Mouse (Mus musculus): Measurements from ENCODE around the gene Cobll1. TPM values are rescaled to one million over a fixed set of nuclear protein-coding genes. Genes with fewer than 3 reads are reported as not detected.

The Cobll1 gene
- total RNA-seq, 1 experiment: 2.2 TPM

DNA sequence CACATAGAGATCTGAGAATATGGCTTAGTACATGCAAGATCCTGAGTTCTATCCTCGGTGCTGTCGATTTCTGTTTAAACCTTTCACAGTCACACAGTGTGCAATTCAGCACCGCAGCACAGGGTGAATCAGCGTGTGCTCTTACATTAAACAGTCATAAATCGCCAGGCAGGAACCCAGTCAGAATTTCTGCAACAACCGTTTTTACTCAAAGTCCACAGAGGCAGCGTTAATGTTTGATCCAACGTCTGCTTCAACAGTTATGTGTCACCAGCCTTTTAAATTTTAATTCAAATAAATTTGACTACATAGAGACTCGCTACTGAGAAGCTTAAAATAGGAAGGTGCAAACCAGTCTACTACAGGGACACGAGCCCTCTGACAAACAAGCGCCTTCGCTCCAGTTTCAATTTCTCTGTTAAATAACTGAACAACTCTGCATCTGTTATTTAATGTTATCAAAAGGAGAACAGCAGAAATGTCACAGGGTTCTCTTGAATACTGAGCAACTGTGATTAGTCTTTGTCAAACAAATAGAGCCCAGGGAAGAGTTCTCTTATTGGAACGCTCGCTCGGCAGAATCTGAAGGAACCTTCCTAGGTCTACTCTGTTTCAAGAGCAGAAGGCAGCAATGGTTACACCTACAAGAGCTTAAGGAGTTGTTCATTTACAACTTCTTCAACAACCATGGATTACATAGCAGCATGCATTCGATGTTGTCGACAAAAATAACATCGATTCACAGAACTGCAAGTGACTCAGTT lies 68.3 kb downstream of the Cobll1 start:
- no peak overlapping the region for H3K9ac ChIP-seq (ENCODE audit: insufficient read depth, low read depth, low read length, poor library complexity, severe bottlenecking)
- H3K36me3 ChIP-seq (ENCODE audit: control insufficient read depth, insufficient read depth, low read length, poor library complexity, severe bottlenecking): no peaks in the 10 kb centered on the region
- H3K4me3 ChIP-seq (ENCODE audit: insufficient read depth in 1 of 2, low read depth in 1 of 2, low read length in 2 of 2, poor library complexity in 1 of 2, severe bottlenecking in 1 of 2): no peak overlapping the region
- DNase-seq (ENCODE audit: low read depth, low spot score): no peak
- H3K4me1 ChIP-seq (ENCODE audit: control insufficient read depth in 2 of 2, insufficient read depth in 2 of 2, low read length in 2 of 2, poor library complexity in 1 of 2): no peaks in the 10 kb centered on the region
- H3K9me3 ChIP-seq (ENCODE audit: control insufficient read depth, insufficient read depth, low read depth, low read length): no peaks in the 10 kb centered on the region
- H3K27ac ChIP-seq (ENCODE audit: insufficient read depth, low read depth, low read length, poor library complexity, severe bottlenecking): no peak overlapping the region
- in situ Hi-C loops (cut with MboI; ENCODE audit: low sequenced_read_pairs in 2 of 2, unreplicated experiment in 2 of 2): no loop called here
- TF ChIP-seq CHD2 (IDR thresholded peaks at IDR 0.05; ENCODE audit: low read depth, low read length) (no peak), HCFC1 (IDR thresholded peaks at IDR 0.05; ENCODE audit: borderline replicate concordance, insufficient read depth, low read length) (no peak), ZNF384 (IDR thresholded peaks at IDR 0.05; ENCODE audit: low read depth, low read length) (no peak), MAFK (IDR thresholded peaks at IDR 0.05; ENCODE audit: insufficient read depth, low read depth, low read length) (no peak)

GRCm38 (mm10) chr2:65170256-65170655 lies 68.9 kb downstream of the Cobll1 start:
- no peaks in the 10 kb centered on the region for H3K9me3 ChIP-seq (ENCODE audit: control insufficient read depth, insufficient read depth, low read depth, low read length)
- H3K27ac ChIP-seq (ENCODE audit: insufficient read depth, low read depth, low read length, poor library complexity, severe bottlenecking): no peak overlapping the region
- H3K36me3 ChIP-seq (ENCODE audit: control insufficient read depth, insufficient read depth, low read length, poor library complexity, severe bottlenecking): no peaks in the 10 kb centered on the region
- H3K4me3 ChIP-seq (ENCODE audit: insufficient read depth in 1 of 2, low read depth in 1 of 2, low read length in 2 of 2, poor library complexity in 1 of 2, severe bottlenecking in 1 of 2): no peak overlapping the region
- H3K4me1 ChIP-seq (ENCODE audit: control insufficient read depth in 2 of 2, insufficient read depth in 2 of 2, low read length in 2 of 2, poor library complexity in 1 of 2): no peaks in the 10 kb centered on the region
- in situ Hi-C loops (cut with MboI; ENCODE audit: low sequenced_read_pairs in 2 of 2, unreplicated experiment in 2 of 2): no loop called here
- no peak for DNase-seq (ENCODE audit: low read depth, low spot score)
- H3K9ac ChIP-seq (ENCODE audit: insufficient read depth, low read depth, low read length, poor library complexity, severe bottlenecking): no peak overlapping the region
- TF ChIP-seq MAFK (IDR thresholded peaks at IDR 0.05; ENCODE audit: insufficient read depth, low read depth, low read length) (no peak), ZC3H11A (IDR thresholded peaks at IDR 0.05; ENCODE audit: borderline replicate concordance, low read depth, low read length) (no peak), HCFC1 (IDR thresholded peaks at IDR 0.05; ENCODE audit: borderline replicate concordance, insufficient read depth, low read length) (no peak), ZNF384 (IDR thresholded peaks at IDR 0.05; ENCODE audit: low read depth, low read length) (no peak), CHD2 (IDR thresholded peaks at IDR 0.05; ENCODE audit: low read depth, low read length) (no peak)

DNA sequence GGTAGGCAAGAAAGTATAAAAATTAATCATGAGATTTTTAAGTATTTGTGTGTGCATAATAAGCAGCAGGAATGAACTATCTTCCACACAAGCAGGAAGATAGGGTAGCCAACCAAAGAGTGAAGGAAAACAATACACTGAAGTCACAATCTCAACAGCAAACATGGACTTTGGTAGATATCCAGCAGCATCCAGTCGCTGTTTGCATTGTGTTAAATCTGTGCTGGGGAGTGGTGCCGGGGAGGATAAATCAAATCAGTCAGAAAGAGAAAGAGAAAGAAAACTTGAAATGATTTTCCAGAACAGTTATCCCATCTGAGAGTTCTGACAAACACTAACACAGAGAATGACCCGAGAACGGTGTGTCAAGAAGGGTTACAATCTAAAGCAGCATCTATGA lies 75.2 kb downstream of the Cobll1 start:
- Histone ChIP-seq H3K36me3 (ENCODE audit: control insufficient read depth, insufficient read depth, low read length, poor library complexity, severe bottlenecking) (no peaks in the 10 kb centered on the region), H3K9ac (ENCODE audit: insufficient read depth, low read depth, low read length, poor library complexity, severe bottlenecking) (no peak overlapping the region), H3K4me3 (ENCODE audit: insufficient read depth in 1 of 2, low read depth in 1 of 2, low read length in 2 of 2, poor library complexity in 1 of 2, severe bottlenecking in 1 of 2) (no peak overlapping the region), H3K9me3 (ENCODE audit: control insufficient read depth, insufficient read depth, low read depth, low read length) (no peaks in the 10 kb centered on the region), H3K27ac (ENCODE audit: insufficient read depth, low read depth, low read length, poor library complexity, severe bottlenecking) (no peak overlapping the region), H3K4me1 (ENCODE audit: control insufficient read depth in 2 of 2, insufficient read depth in 2 of 2, low read length in 2 of 2, poor library complexity in 1 of 2) (no peaks in the 10 kb centered on the region)
- in situ Hi-C loops (cut with MboI; ENCODE audit: low sequenced_read_pairs in 2 of 2, unreplicated experiment in 2 of 2): no loop called here
- no peak for DNase-seq (ENCODE audit: low read depth, low spot score)
- no peak for TF ChIP-seq CHD2 (IDR thresholded peaks at IDR 0.05; ENCODE audit: low read depth, low read length)
- TF ChIP-seq ZC3H11A (IDR thresholded peaks at IDR 0.05; ENCODE audit: borderline replicate concordance, low read depth, low read length): no peak
- TF ChIP-seq HCFC1 (IDR thresholded peaks at IDR 0.05; ENCODE audit: borderline replicate concordance, insufficient read depth, low read length): no peak
- no peak for TF ChIP-seq MAFK (IDR thresholded peaks at IDR 0.05; ENCODE audit: insufficient read depth, low read depth, low read length)
- no peak for TF ChIP-seq ZNF384 (IDR thresholded peaks at IDR 0.05; ENCODE audit: low read depth, low read length)

- no peak overlapping the region for H3K9ac ChIP-seq (ENCODE audit: insufficient read depth, low read depth, low read length, poor library complexity, severe bottlenecking)
- no peaks in the 10 kb centered on the region for H3K36me3 ChIP-seq (ENCODE audit: control insufficient read depth, insufficient read depth, low read length, poor library complexity, severe bottlenecking)
- in situ Hi-C loops (cut with MboI; ENCODE audit: low sequenced_read_pairs in 2 of 2, unreplicated experiment in 2 of 2): no loop called here
- no peak overlapping the region for H3K27ac ChIP-seq (ENCODE audit: insufficient read depth, low read depth, low read length, poor library complexity, severe bottlenecking)
- no peak for TF ChIP-seq CHD2 (IDR thresholded peaks at IDR 0.05; ENCODE audit: low read depth, low read length)
- TF ChIP-seq ZC3H11A (IDR thresholded peaks at IDR 0.05; ENCODE audit: borderline replicate concordance, low read depth, low read length): no peak
- no peak for TF ChIP-seq ZNF384 (IDR thresholded peaks at IDR 0.05; ENCODE audit: low read depth, low read length)
- TF ChIP-seq MAFK (IDR thresholded peaks at IDR 0.05; ENCODE audit: insufficient read depth, low read depth, low read length): no peak
- TF ChIP-seq HCFC1 (IDR thresholded peaks at IDR 0.05; ENCODE audit: borderline replicate concordance, insufficient read depth, low read length): no peak
- no peaks in the 10 kb centered on the region for H3K9me3 ChIP-seq (ENCODE audit: control insufficient read depth, insufficient read depth, low read depth, low read length)
- DNase-seq (ENCODE audit: low read depth, low spot score): no peak
- no peak overlapping the region for H3K4me3 ChIP-seq (ENCODE audit: insufficient read depth in 1 of 2, low read depth in 1 of 2, low read length in 2 of 2, poor library complexity in 1 of 2, severe bottlenecking in 1 of 2)
- no peaks in the 10 kb centered on the region for H3K4me1 ChIP-seq (ENCODE audit: control insufficient read depth in 2 of 2, insufficient read depth in 2 of 2, low read length in 2 of 2, poor library complexity in 1 of 2)
Observed at GRCm38 (mm10) chr2:65162625-65163024, 76.6 kb downstream of the Cobll1 start.

Measured in ES-E14 (cell line).